Mouse (Mus musculus) erythroblast, embryonic 14.5 days (primary cell): ENCODE data around the gene Ust.

Experiments
- GATA1 ChIP-seq: IDR thresholded peaks from 2 replicates; pipeline ENCODE4 v1.6.1; 2012; ENCODE audit warnings: low read length, inconsistent platforms, mixed read lengths
- TAL1 ChIP-seq: IDR thresholded peaks from 3 replicates; pipeline ENCODE4 v1.6.1; 2012; ENCODE audit warnings: low read length, inconsistent platforms, mixed read lengths

DNA sequence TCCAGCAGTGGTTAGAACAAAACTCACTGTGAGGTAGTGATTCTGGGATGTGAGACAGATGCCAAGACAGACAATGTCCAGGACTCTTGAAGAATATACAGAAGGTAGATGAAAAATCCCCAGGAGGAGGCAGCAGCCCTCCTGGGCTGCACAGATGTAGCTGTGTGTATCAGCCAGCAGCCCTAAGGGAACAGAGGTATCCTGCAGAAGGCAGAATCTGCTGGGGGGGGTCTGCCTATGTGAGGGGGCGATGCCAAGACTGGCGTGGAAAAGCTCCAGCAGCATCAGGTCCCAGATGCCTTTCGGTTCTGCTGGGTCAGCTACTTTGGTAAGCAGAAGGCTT is 342.6 kb downstream of the Ust start:
- TF ChIP-seq GATA1: no peak
- TF ChIP-seq TAL1: no peak
